Mouse (Mus musculus): ENCODE measurements around the gene Gtsf1. TPM values are rescaled to one million over a fixed set of nuclear protein-coding genes. Genes with fewer than 3 reads are reported as not detected.
"Not testable (repeated sequence)": the region's sequence is repeated elsewhere in the genome, so short reads cannot be mapped to it uniquely, and the experiment has no call there.

Gtsf1 gene
- polyA plus RNA-seq, 1 experiment: 0.16 TPM

DNA sequence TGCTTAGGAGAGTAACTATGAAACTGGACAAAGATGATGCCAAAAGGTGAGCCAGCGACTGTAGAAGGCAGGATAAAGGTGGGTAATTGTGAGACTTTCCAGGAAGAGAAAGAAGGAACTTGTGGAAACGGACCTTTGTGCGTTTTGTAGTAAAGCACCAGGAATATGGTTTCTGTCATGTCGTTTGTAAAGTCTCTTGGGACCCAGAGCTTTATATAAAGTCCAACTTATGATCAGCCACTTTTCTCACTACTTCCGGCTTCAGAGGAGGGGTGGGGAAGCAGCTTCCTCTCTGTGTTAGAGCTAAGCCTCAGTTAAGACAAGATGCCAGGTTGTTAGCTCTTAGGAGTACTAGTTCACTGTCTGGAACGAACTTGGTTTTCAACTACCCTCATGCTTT is 24.2 kb upstream of the Gtsf1 start:
- WGBS: 81% methylated on average over 6 of the region's 6 CpGs
- Histone ChIP-seq H3K4me1 (ENCODE audit: control insufficient read depth, insufficient read depth, low read length) (no peaks in the 10 kb centered on the region), H3K27me3 (ENCODE audit: control insufficient read depth, insufficient read depth, low read length) (no peaks in the 10 kb centered on the region), H3K27ac (ENCODE audit: insufficient read depth, low read length) (no peak overlapping the region), H3K4me3 (replicated peaks; ENCODE audit: insufficient read depth, low read depth, low read length) (no peak overlapping the region)
- no peak for DNase-seq
- TF ChIP-seq POLR2A (IDR thresholded peaks at IDR 0.05; ENCODE audit: borderline replicate concordance, insufficient read depth, low read length) (no peak), CTCF (IDR thresholded peaks at IDR 0.05; ENCODE audit: borderline replicate concordance, insufficient read depth, low read depth, low read length) (no peak)

DNA sequence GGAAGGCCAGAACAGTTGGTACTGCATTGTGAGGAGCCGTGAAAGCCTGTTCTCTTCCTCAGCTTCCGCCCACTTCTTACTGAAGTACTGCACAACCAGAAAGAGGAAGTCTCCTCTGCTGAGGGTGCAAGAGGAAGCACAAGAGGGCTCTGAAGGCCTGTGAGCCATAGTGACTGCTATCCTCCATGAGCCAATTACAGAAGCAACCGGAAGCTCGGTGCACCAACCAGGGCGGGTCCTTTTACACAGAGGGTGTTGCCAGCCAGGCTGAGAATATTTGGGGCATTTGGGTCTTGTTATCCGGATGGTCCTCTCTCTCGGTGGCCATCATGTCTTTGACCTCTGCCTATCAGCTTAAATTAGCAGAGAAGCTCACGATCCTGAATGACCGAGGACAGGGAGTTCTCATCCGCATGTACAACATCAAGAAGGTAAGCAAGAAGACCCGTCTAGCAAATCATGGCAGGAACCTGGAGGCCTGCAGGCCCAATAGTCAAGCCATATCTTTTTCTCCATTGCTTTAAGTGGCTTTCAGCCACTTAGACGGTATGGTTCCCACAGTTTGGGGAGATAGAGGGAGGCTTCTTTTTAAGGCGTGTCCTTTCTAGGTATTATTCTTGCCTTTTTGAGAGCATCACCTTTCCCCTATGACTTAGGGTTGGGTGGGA is 23.4 kb upstream of the Gtsf1 start, which contains the start of gene Nckap1l:
Gene Nckap1l, plus strand, starts transcription at position 244 of the 668 bp plus-strand sequence.
- H3K4me3 ChIP-seq (replicated peaks; ENCODE audit: insufficient read depth, low read depth, low read length): no peak within 1 kb of the TSS
- 90% methylated on average over 13 of the region's 13 CpGs for WGBS
- no peaks in the 10 kb centered on the region for H3K4me1 ChIP-seq (ENCODE audit: control insufficient read depth, insufficient read depth, low read length)
- no peak within 1 kb of the TSS for H3K27ac ChIP-seq (ENCODE audit: insufficient read depth, low read length)
- TF ChIP-seq POLR2A (IDR thresholded peaks at IDR 0.05; ENCODE audit: borderline replicate concordance, insufficient read depth, low read length) (no peak), CTCF (IDR thresholded peaks at IDR 0.05; ENCODE audit: borderline replicate concordance, insufficient read depth, low read depth, low read length) (no peak)
- no peak for DNase-seq
- no peaks in the 10 kb centered on the region for H3K27me3 ChIP-seq (ENCODE audit: control insufficient read depth, insufficient read depth, low read length)

GRCm38 (mm10) chr15:103448369-103448768 is 18.1 kb upstream of the Gtsf1 start, which contains the start of gene Gtsf2:
Gene Gtsf2, minus strand, starts transcription at chr15:103448469.
- Histone ChIP-seq H3K27me3 (ENCODE audit: control insufficient read depth, insufficient read depth, low read length) (no peaks in the 10 kb centered on the region), H3K4me1 (ENCODE audit: control insufficient read depth, insufficient read depth, low read length) (no peaks in the 10 kb centered on the region), H3K27ac (ENCODE audit: insufficient read depth, low read length) (no peak within 1 kb of the TSS), H3K4me3 (replicated peaks; ENCODE audit: insufficient read depth, low read depth, low read length) (no peak within 1 kb of the TSS)
- WGBS: 26% methylated on average over 3 of the region's 3 CpGs
- DNase-seq: no peak
- TF ChIP-seq POLR2A (IDR thresholded peaks at IDR 0.05; ENCODE audit: borderline replicate concordance, insufficient read depth, low read length) (no peak), CTCF (IDR thresholded peaks at IDR 0.05; ENCODE audit: borderline replicate concordance, insufficient read depth, low read depth, low read length) (no peak)

DNA sequence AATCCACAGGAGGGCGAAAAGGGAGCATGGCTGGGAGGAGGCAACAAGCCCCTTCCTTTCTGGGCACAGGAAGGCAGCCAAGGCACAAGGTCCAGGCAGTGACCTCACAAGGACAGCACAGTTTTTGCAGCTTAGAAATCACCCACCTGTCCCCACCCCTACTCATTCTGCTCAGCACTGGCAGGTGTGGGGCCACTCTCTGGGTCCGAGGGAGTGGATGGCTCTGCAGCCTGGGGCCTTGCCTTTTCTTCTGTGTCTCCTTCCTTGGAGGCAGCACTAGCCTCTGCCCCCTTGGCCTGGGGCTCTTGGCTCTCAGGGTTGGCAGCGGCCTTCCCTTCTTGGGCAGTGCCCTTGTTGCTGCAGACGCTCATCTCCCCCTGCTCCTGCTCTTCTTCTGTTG is 15.7 kb upstream of the Gtsf1 start:
- not testable (repeated sequence) for H3K27ac ChIP-seq (ENCODE audit: insufficient read depth, low read length); H3K27me3 ChIP-seq (ENCODE audit: control insufficient read depth, insufficient read depth, low read length); H3K4me3 ChIP-seq (replicated peaks; ENCODE audit: insufficient read depth, low read depth, low read length); H3K4me1 ChIP-seq (ENCODE audit: control insufficient read depth, insufficient read depth, low read length); DNase-seq
- 68% methylated on average over 4 of the region's 4 CpGs for WGBS

DNA sequence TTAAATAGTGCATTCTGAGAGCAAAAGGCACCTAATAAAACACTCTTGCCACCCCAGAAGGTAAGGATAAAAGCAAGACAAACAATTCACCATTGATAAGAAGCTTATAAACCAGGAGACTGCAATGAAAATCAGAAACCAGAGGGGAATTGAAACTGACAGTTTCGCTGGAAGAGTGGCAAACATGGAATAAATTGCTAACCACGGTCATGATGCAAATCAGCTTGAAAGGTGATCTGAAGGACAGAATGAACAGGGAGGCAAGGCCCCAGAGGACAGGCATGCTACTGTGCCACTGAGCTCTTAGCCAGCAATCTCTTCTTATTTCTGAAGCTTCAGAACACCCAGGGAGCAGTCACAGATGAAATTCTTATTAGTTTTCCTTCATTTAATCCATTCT is 3.3 kb downstream of the Gtsf1 start:
- no peak for DNase-seq
- WGBS: 35% methylated on average over 2 of the region's 2 CpGs
- TF ChIP-seq POLR2A (IDR thresholded peaks at IDR 0.05; ENCODE audit: borderline replicate concordance, insufficient read depth, low read length) (no peak), CTCF (IDR thresholded peaks at IDR 0.05; ENCODE audit: borderline replicate concordance, insufficient read depth, low read depth, low read length) (no peak)

GRCm38 (mm10) chr15:103405586-103405985 is 24.7 kb downstream of the Gtsf1 start:
- not testable (repeated sequence) for H3K27ac ChIP-seq (ENCODE audit: insufficient read depth, low read length); DNase-seq
- 86% methylated on average over 2 of the region's 3 CpGs for WGBS

More for the DNA sequence above, 3.3 kb downstream of the Gtsf1 start:
- Histone ChIP-seq H3K4me1 (ENCODE audit: control insufficient read depth, insufficient read depth, low read length) (no peaks in the 10 kb centered on the region), H3K4me3 (replicated peaks; ENCODE audit: insufficient read depth, low read depth, low read length) (no peak overlapping the region), H3K27ac (ENCODE audit: insufficient read depth, low read length) (no peak overlapping the region), H3K27me3 (ENCODE audit: control insufficient read depth, insufficient read depth, low read length) (no peaks in the 10 kb centered on the region)

GRCm38 (mm10) chr15:103401361-103401760 is 28.9 kb downstream of the Gtsf1 start:
- DNase-seq: no peak
- Histone ChIP-seq H3K4me1 (ENCODE audit: control insufficient read depth, insufficient read depth, low read length) (no peaks in the 10 kb centered on the region), H3K27ac (ENCODE audit: insufficient read depth, low read length) (no peak overlapping the region), H3K27me3 (ENCODE audit: control insufficient read depth, insufficient read depth, low read length) (no peaks in the 10 kb centered on the region), H3K4me3 (replicated peaks; ENCODE audit: insufficient read depth, low read depth, low read length) (no peak overlapping the region)
- TF ChIP-seq POLR2A (IDR thresholded peaks at IDR 0.05; ENCODE audit: borderline replicate concordance, insufficient read depth, low read length): no peak
- no peak for TF ChIP-seq CTCF (IDR thresholded peaks at IDR 0.05; ENCODE audit: borderline replicate concordance, insufficient read depth, low read depth, low read length)
- 93% methylated on average over 5 of the region's 5 CpGs for WGBS

More at GRCm38 (mm10) chr15:103405586-103405985, 24.7 kb downstream of the Gtsf1 start:
- H3K27me3 ChIP-seq (ENCODE audit: control insufficient read depth, insufficient read depth, low read length); H3K4me1 ChIP-seq (ENCODE audit: control insufficient read depth, insufficient read depth, low read length); H3K4me3 ChIP-seq (replicated peaks; ENCODE audit: insufficient read depth, low read depth, low read length): not testable (repeated sequence)

DNA sequence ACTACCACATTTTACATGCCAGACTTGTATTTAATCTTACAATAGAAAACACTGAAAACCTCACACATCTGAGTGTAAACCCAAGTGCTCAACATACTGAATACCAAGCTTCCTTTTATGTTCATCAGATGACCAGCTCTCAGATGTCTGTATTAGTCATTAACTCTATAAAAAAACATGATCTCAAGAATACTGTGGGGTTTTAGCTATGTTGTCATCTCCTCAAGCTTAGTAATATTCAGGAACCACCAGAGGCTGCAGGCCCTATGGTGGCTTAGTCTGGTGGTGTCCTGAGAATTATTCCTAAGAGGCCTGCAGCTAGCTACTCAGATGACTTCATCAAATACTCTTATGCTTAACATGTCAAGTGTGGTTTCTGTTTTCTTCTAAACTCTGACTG is 36.7 kb downstream of the Gtsf1 start:
- TF ChIP-seq CTCF (IDR thresholded peaks at IDR 0.05; ENCODE audit: borderline replicate concordance, insufficient read depth, low read depth, low read length): no peak
- TF ChIP-seq POLR2A (IDR thresholded peaks at IDR 0.05; ENCODE audit: borderline replicate concordance, insufficient read depth, low read length): no peak
- H3K27me3 ChIP-seq (ENCODE audit: control insufficient read depth, insufficient read depth, low read length): no peaks in the 10 kb centered on the region
- H3K4me3 ChIP-seq (replicated peaks; ENCODE audit: insufficient read depth, low read depth, low read length): no peak overlapping the region
- DNase-seq: no peak
- H3K27ac ChIP-seq (ENCODE audit: insufficient read depth, low read length): no peak overlapping the region
- H3K4me1 ChIP-seq (ENCODE audit: control insufficient read depth, insufficient read depth, low read length): no peaks in the 10 kb centered on the region
